Mouse (Mus musculus) MEL (cell line): ENCODE data around the gene Dcaf10. TPM values are rescaled to one million over a fixed set of nuclear protein-coding genes. Genes with fewer than 3 reads are reported as not detected.

Source experiments
- DNase-seq: peaks from one replicate; pipeline ENCODE4 v3.0.0; 2011; ENCODE audit warnings: low read depth, low spot score
- H3K27ac ChIP-seq: 2 replicates; pipeline ENCODE4 v1.5.1; 2012; ENCODE audit warnings: low read depth, mild to moderate bottlenecking, control low read depth, low read length, moderate library complexity; ENCODE audit not compliant: control insufficient read depth
- H3K27me3 ChIP-seq, 2 experiments: fragments of 150-350 bp in 1 of 2; sonication (generic) in 1 of 2; 2 replicates each; pipeline ENCODE4 v1.6.1; 2012; ENCODE audit warnings: low read length in 2 of 2, mild to moderate bottlenecking in 2 of 2, improper control_type of control experiment in 1 of 2, moderate library complexity in 1 of 2; ENCODE audit not compliant: insufficient read depth in 2 of 2, control insufficient read depth in 1 of 2
- H3K36me3 ChIP-seq, 2 experiments: 2 replicates each; pipeline ENCODE4 v1.6.1; 2012 to 2014; ENCODE audit warnings: low read length in 2 of 2, improper control_type of control experiment in 1 of 2, inconsistent platforms in 1 of 2, mild to moderate bottlenecking in 1 of 2; ENCODE audit not compliant: insufficient read depth in 2 of 2, control insufficient read depth in 1 of 2
- H3K4me1 ChIP-seq, 2 experiments: fragments of 150-350 bp in 1 of 2; sonication (generic) in 1 of 2; 2 replicates each; pipeline ENCODE4 v1.6.1; 2012; ENCODE audit warnings: low read length in 2 of 2, improper control_type of control experiment in 1 of 2, mild to moderate bottlenecking in 1 of 2; ENCODE audit not compliant: insufficient read depth in 2 of 2, control insufficient read depth in 1 of 2
- H3K4me3 ChIP-seq, 2 experiments: fragments of 150-350 bp in 1 of 2; sonication (generic) in 1 of 2; 2 replicates each; pipeline ENCODE4 v1.5.1; 2012; ENCODE audit warnings: low read depth in 2 of 2, low read length in 2 of 2, mild to moderate bottlenecking in 2 of 2, moderate library complexity in 2 of 2, control low read depth in 1 of 2, improper control_type of control experiment in 1 of 2; ENCODE audit not compliant: control insufficient read depth in 1 of 2, insufficient read depth in 1 of 2
- H3K79me2 ChIP-seq: 2 replicates; pipeline ENCODE4 v1.6.1; 2012; ENCODE audit warnings: mild to moderate bottlenecking, low read length, moderate library complexity; ENCODE audit not compliant: control insufficient read depth, poor library complexity, insufficient read depth
- H3K9ac ChIP-seq: 2 replicates; pipeline ENCODE4 v1.6.1; 2012; ENCODE audit warnings: low read depth, mild to moderate bottlenecking, control low read depth, low read length, moderate library complexity; ENCODE audit not compliant: control insufficient read depth, poor library complexity, severe bottlenecking
- H3K9me3 ChIP-seq: fragments of 150-350 bp; sonication (generic); replicated peaks from 2 replicates; pipeline ENCODE4 v1.6.1; 2012; ENCODE audit warnings: mild to moderate bottlenecking, low read length, improper control_type of control experiment, moderate library complexity; ENCODE audit not compliant: insufficient read depth
- ETS1 ChIP-seq: IDR thresholded peaks from 2 replicates; pipeline ENCODE4 v1.6.1; 2012; ENCODE audit warnings: low read depth, mild to moderate bottlenecking, inconsistent platforms, low read length, improper control_type of control experiment, moderate library complexity
- GATA1 ChIP-seq: IDR thresholded peaks from 2 replicates; pipeline ENCODE4 v1.6.1; 2011; ENCODE audit warnings: low read depth, low read length, improper control_type of control experiment
- HCFC1 ChIP-seq: IDR thresholded peaks from 2 replicates; pipeline ENCODE4 v1.6.1; 2012; ENCODE audit warnings: low read depth, mild to moderate bottlenecking, inconsistent platforms, low read length, improper control_type of control experiment, moderate library complexity
- JUND ChIP-seq: IDR thresholded peaks from 2 replicates; pipeline ENCODE4 v1.6.1; 2011; ENCODE audit warnings: low read depth, mild to moderate bottlenecking, improper control_type of control experiment, low read length
- MAX ChIP-seq: IDR thresholded peaks from 2 replicates; pipeline ENCODE4 v1.6.1; 2011; ENCODE audit warnings: low read length, improper control_type of control experiment
- MXI1 ChIP-seq: IDR thresholded peaks from 2 replicates; pipeline ENCODE4 v1.6.1; 2011; ENCODE audit warnings: mild to moderate bottlenecking, low read depth, low read length, improper control_type of control experiment
- MYB ChIP-seq: IDR thresholded peaks from 2 replicates; pipeline ENCODE4 v1.6.1; 2011; ENCODE audit warnings: mild to moderate bottlenecking, low read depth, low read length, improper control_type of control experiment
- MYC ChIP-seq: IDR thresholded peaks from 2 replicates; pipeline ENCODE4 v1.6.1; 2011; ENCODE audit warnings: low read depth, mild to moderate bottlenecking, low read length, improper control_type of control experiment, moderate library complexity
- NELFE ChIP-seq: IDR thresholded peaks from 2 replicates; pipeline ENCODE4 v1.6.1; 2011; ENCODE audit warnings: low read depth, low read length, improper control_type of control experiment
- NRF1 ChIP-seq: IDR thresholded peaks from 2 replicates; pipeline ENCODE4 v1.6.1; 2014; ENCODE audit warnings: low read depth, mild to moderate bottlenecking, inconsistent platforms, low read length, improper control_type of control experiment, moderate library complexity; ENCODE audit not compliant: poor library complexity, insufficient read depth, severe bottlenecking
- POLR2A ChIP-seq, 2 experiments: IDR thresholded peaks; 2 replicates each; pipeline ENCODE4 v1.6.1; 2011 to 2012; ENCODE audit warnings: low read length in 2 of 2, mild to moderate bottlenecking in 2 of 2, control low read depth in 1 of 2, improper control_type of control experiment in 1 of 2, low read depth in 1 of 2, moderate library complexity in 1 of 2; ENCODE audit not compliant: control insufficient read depth in 1 of 2, insufficient read depth in 1 of 2, poor library complexity in 1 of 2
- POLR2AphosphoS2 ChIP-seq: IDR thresholded peaks from 2 replicates; pipeline ENCODE4 v1.6.1; 2011; ENCODE audit warnings: low read length, improper control_type of control experiment
- POLR2AphosphoS5 ChIP-seq: IDR thresholded peaks from 2 replicates; pipeline ENCODE4 v1.6.1; 2012; ENCODE audit warnings: low read depth, borderline replicate concordance, mild to moderate bottlenecking, inconsistent platforms, low read length, moderate library complexity, mixed read lengths
- RAD21 ChIP-seq: IDR thresholded peaks from 2 replicates; pipeline ENCODE4 v1.6.1; 2011; ENCODE audit warnings: mild to moderate bottlenecking, low read depth, low read length, improper control_type of control experiment
- SIN3A ChIP-seq: IDR thresholded peaks from 2 replicates; pipeline ENCODE4 v1.6.1; 2012; ENCODE audit warnings: low read length, improper control_type of control experiment, inconsistent platforms
- SMC3 ChIP-seq: IDR thresholded peaks from 2 replicates; pipeline ENCODE4 v1.6.1; 2011; ENCODE audit warnings: low read depth, low read length, improper control_type of control experiment
- TAL1 ChIP-seq: IDR thresholded peaks from 2 replicates; pipeline ENCODE4 v1.6.1; 2012; ENCODE audit warnings: mild to moderate bottlenecking, inconsistent platforms, low read length, moderate library complexity, mixed read lengths
- ZKSCAN1 ChIP-seq: IDR thresholded peaks from 2 replicates; pipeline ENCODE4 v1.6.1; 2012; ENCODE audit warnings: low read depth, mild to moderate bottlenecking, inconsistent platforms, low read length, improper control_type of control experiment, moderate library complexity
- ZNF384 ChIP-seq: IDR thresholded peaks from 2 replicates; pipeline ENCODE4 v1.6.1; 2012; ENCODE audit warnings: low read depth, mild to moderate bottlenecking, inconsistent platforms, low read length, improper control_type of control experiment
- polyA plus RNA-seq, 2 experiments: library from polyadenylated mRNA; stranded (reverse) in 1 of 2; unstranded in 1 of 2; fragments of >175 nt in 1 of 2; fragments of >200 nt in 1 of 2; gene quantifications; 2 replicates each; pipeline versions ENCODE4 v1.2.1 to v1.2.4; 2012; ENCODE audit warnings: low replicate concordance in 2 of 2, low read depth in 1 of 2; ENCODE audit not compliant: insufficient read length in 2 of 2, insufficient read depth in 1 of 2, missing spikeins in 1 of 2
- total RNA-seq: library from RNA; depleted of rRNA; stranded (reverse); fragments of 300-350 nt; gene quantifications from 2 replicates; pipeline ENCODE4 v1.2.3, GENCODE M21; 2012

Dcaf10 gene
- total and polyA plus RNA-seq, 3 experiments, result 7.6 to 10.7 TPM; not detected in 1

GRCm38 (mm10) chr4:45421519-45422260 lies 79.8 kb downstream of the Dcaf10 start:
- TF ChIP-seq NELFE (no peak), ETS1 (no peak), ZKSCAN1 (no peak), MAX (no peak), POLR2AphosphoS5 (no peak), MYC (no peak), HCFC1 (no peak), SMC3 (no peak)
- H3K27me3 ChIP-seq, result no peaks in the 10 kb centered on the region
- no peaks in the 10 kb centered on the region for H3K79me2 ChIP-seq
- no peak for DNase-seq
- no peaks in the 10 kb centered on the region for H3K36me3 ChIP-seq
- no peak overlapping the region for H3K9ac ChIP-seq
- H3K9me3 ChIP-seq, result no peaks in the 10 kb centered on the region
- no peak overlapping the region for H3K4me3 ChIP-seq
- H3K4me1 ChIP-seq, result no peaks in the 10 kb centered on the region
- no peak overlapping the region for H3K27ac ChIP-seq

GRCm38 (mm10) chr4:45422640-45423039 lies 80.7 kb downstream of the Dcaf10 start:
- H3K27me3 ChIP-seq, result no peaks in the 10 kb centered on the region
- no peaks in the 10 kb centered on the region for H3K79me2 ChIP-seq
- H3K27ac ChIP-seq, result no peak overlapping the region
- H3K9ac ChIP-seq, result no peak overlapping the region
- no peak for TF ChIP-seq POLR2A (IDR thresholded peaks at IDR 0.05; ENCODE audit: control insufficient read depth in 1 of 2, insufficient read depth in 1 of 2, low read depth in 1 of 2, low read length in 2 of 2, poor library complexity in 1 of 2)
- no peak for TF ChIP-seq GATA1
- TF ChIP-seq JUND, result no peak
- no peak for TF ChIP-seq MYC
- TF ChIP-seq TAL1, result no peak
- TF ChIP-seq RAD21, result no peak
- no peak for TF ChIP-seq SIN3A
- TF ChIP-seq HCFC1, result no peak
- TF ChIP-seq ZNF384, result no peak
- no peak for TF ChIP-seq MYB
- no peak for TF ChIP-seq MAX
- no peak for TF ChIP-seq POLR2AphosphoS2
- no peak for TF ChIP-seq NRF1
- no peak for TF ChIP-seq MXI1
- no peaks in the 10 kb centered on the region for H3K9me3 ChIP-seq
- H3K36me3 ChIP-seq, result no peaks in the 10 kb centered on the region
- no peaks in the 10 kb centered on the region for H3K4me1 ChIP-seq
- no peak for DNase-seq
- no peak overlapping the region for H3K4me3 ChIP-seq
